Mouse (Mus musculus) CH12.LX (cell line): ENCODE data around the gene Msantd2. TPM values are rescaled to one million over a fixed set of nuclear protein-coding genes. Genes with fewer than 3 reads are reported as not detected.
A peak's percentile ranks its signal among the peaks of the same experiment; 100 is the strongest.

Source experiments
- DNase-seq: peaks from one replicate; pipeline ENCODE4 v3.0.0-alpha.2; 2013; ENCODE audit errors: extremely low read depth
- H3K27ac ChIP-seq: 2 replicates; pipeline ENCODE4 v1.5.1; 2012; ENCODE audit warnings: low read depth, mild to moderate bottlenecking, control low read depth, moderate library complexity; ENCODE audit not compliant: insufficient read depth
- H3K27me3 ChIP-seq: replicated peaks from 2 replicates; pipeline ENCODE3; 2012; ENCODE audit warnings: inconsistent platforms
- H3K36me3 ChIP-seq, 2 experiments: replicated peaks in 1 of 2; 2 replicates each; pipeline versions ENCODE3 to v1.6.1; 2012; ENCODE audit warnings: inconsistent platforms in 1 of 2, low read length in 1 of 2, mild to moderate bottlenecking in 1 of 2, mixed read lengths in 1 of 2, moderate library complexity in 1 of 2; ENCODE audit not compliant: control insufficient read depth in 1 of 2, insufficient read depth in 1 of 2
- H3K4me1 ChIP-seq, 2 experiments: 2 replicates each; pipeline ENCODE4 v1.6.1; 2012; ENCODE audit warnings: inconsistent platforms in 1 of 2, moderate library complexity in 1 of 2; ENCODE audit not compliant: insufficient read depth in 2 of 2, control insufficient read depth in 1 of 2
- H3K4me2 ChIP-seq: 2 replicates; pipeline ENCODE4 v1.6.1; 2012; ENCODE audit warnings: low read depth, mild to moderate bottlenecking, control low read depth; ENCODE audit not compliant: poor library complexity, insufficient read depth, severe bottlenecking
- H3K4me3 ChIP-seq, 3 experiments: fragments of 150-350 bp in 1 of 3; sonication (generic) in 1 of 3; replicated peaks in 1 of 3; 2 replicates each; pipeline versions ENCODE3 to v1.5.1; 2011 to 2012; ENCODE audit warnings: low read depth in 2 of 3, low read length in 2 of 3, mild to moderate bottlenecking in 2 of 3, moderate library complexity in 2 of 3, control low read depth in 1 of 3, improper control_type of control experiment in 1 of 3, inconsistent platforms in 1 of 3, mixed read lengths in 1 of 3; ENCODE audit not compliant: poor library complexity in 1 of 3
- H3K79me2 ChIP-seq: replicated peaks from 2 replicates; pipeline ENCODE4 v1.6.1; 2012; ENCODE audit warnings: mild to moderate bottlenecking, moderate library complexity; ENCODE audit not compliant: control insufficient read depth, poor library complexity, insufficient read depth, severe bottlenecking; ENCODE audit errors: extremely low read depth
- H3K9ac ChIP-seq: 2 replicates; pipeline ENCODE4 v1.6.1; 2012; ENCODE audit warnings: low read depth, mild to moderate bottlenecking, control low read depth, moderate library complexity; ENCODE audit not compliant: insufficient read depth
- H3K9me3 ChIP-seq: replicated peaks from 2 replicates; pipeline ENCODE3; 2012; ENCODE audit warnings: low read length, inconsistent platforms, mixed read lengths
- CTCF ChIP-seq, 2 experiments: IDR thresholded peaks in 1 of 2; conservative IDR thresholded peaks in 1 of 2; 2 replicates each; pipeline ENCODE4 v1.5.1; 2011 to 2012; ENCODE audit warnings: low read depth in 2 of 2, low read length in 2 of 2, improper control_type of control experiment in 1 of 2, inconsistent platforms in 1 of 2, mild to moderate bottlenecking in 1 of 2, moderate library complexity in 1 of 2
- ELF1 ChIP-seq: IDR thresholded peaks from 2 replicates; pipeline ENCODE4 v1.6.1; 2014; ENCODE audit warnings: low read depth, mild to moderate bottlenecking, inconsistent platforms, low read length, improper control_type of control experiment
- GABPA ChIP-seq: IDR thresholded peaks from 2 replicates; pipeline ENCODE4 v1.6.1; 2012; ENCODE audit warnings: low read depth, low read length, improper control_type of control experiment, inconsistent platforms; ENCODE audit not compliant: insufficient replicate concordance
- NRF1 ChIP-seq: IDR thresholded peaks from 2 replicates; pipeline ENCODE4 v1.6.1; 2014; ENCODE audit warnings: low read depth, mild to moderate bottlenecking, inconsistent platforms, low read length, improper control_type of control experiment, moderate library complexity
- POLR2A ChIP-seq: IDR thresholded peaks from 2 replicates; pipeline ENCODE4 v1.6.1; 2011; ENCODE audit warnings: low read depth, mild to moderate bottlenecking, improper control_type of control experiment, low read length
- RAD21 ChIP-seq: IDR thresholded peaks from 2 replicates; pipeline ENCODE4 v1.6.1; 2011; ENCODE audit warnings: low read depth, mild to moderate bottlenecking, low read length, improper control_type of control experiment, moderate library complexity
- SMC3 ChIP-seq: IDR thresholded peaks from 2 replicates; pipeline ENCODE4 v1.6.1; 2011; ENCODE audit warnings: low read depth, low read length, improper control_type of control experiment
- TCF12 ChIP-seq: IDR thresholded peaks from 2 replicates; pipeline ENCODE4 v1.6.1; 2014; ENCODE audit warnings: low read depth, mild to moderate bottlenecking, inconsistent platforms, low read length, improper control_type of control experiment
- ZKSCAN1 ChIP-seq: IDR thresholded peaks from 2 replicates; pipeline ENCODE4 v1.6.1; 2012; ENCODE audit warnings: low read depth, inconsistent platforms, low read length, improper control_type of control experiment, borderline replicate concordance
- dilution Hi-C: fragments of 300-500 bp; cut with MboI; formaldehyde crosslinking; loops from 2 replicates; pipeline ENCODE4 v1.14.3; 2020; ENCODE audit warnings: low sequenced_read_pairs; ENCODE audit not compliant: extremely low pct_unique_long_range_greater_than_20kb, extremely low pct_ligation_motif_present
- in situ Hi-C: fragments of 300-500 bp; cut with MboI; formaldehyde crosslinking; loops from 3 replicates; pipeline ENCODE4 v1.14.3; 2019; ENCODE audit warnings: low sequenced_read_pairs, low pct_ligation_motif_present, low pct_unique_long_range_greater_than_20kb, mixed read lengths
- polyA plus RNA-seq: library from polyadenylated mRNA; unstranded; fragments of >175 nt; gene quantifications from 2 replicates; pipeline ENCODE4 v1.2.1, GENCODE M21; 2012; ENCODE audit warnings: low read depth; ENCODE audit not compliant: insufficient read length
- total RNA-seq, 2 experiments: library from RNA; depleted of rRNA; stranded (reverse); fragments of 300-350 nt in 1 of 2; fragments of >200 nt in 1 of 2; gene quantifications; 2 replicates each; pipeline ENCODE4 v1.2.3; 2012 to 2014

Gene Msantd2
- total and polyA plus RNA-seq, 3 experiments: 11.9 to 16.8 (median 13.8) TPM

GRCm38 (mm10) chr9:37526443-37527395 lies 37.6 kb downstream of the Msantd2 start:
- in situ Hi-C loops: no loop called here

GRCm38 (mm10) chr9:37527396-37528224 lies 38.5 kb downstream of the Msantd2 start, which contains the start of gene Esam:
Gene Esam, plus strand, starts transcription at chr9:37528078.
- DNase-seq: no peak
- H3K4me3 ChIP-seq: no peak within 1 kb of the TSS
- in situ Hi-C loops (no loop called here), dilution Hi-C loops (no loop called here)
- no peak within 1 kb of the TSS for H3K27ac ChIP-seq
- no peak within 1 kb of the TSS for H3K9ac ChIP-seq
- peaks cover 4 to 21% of the 10 kb centered on the region in 2 experiments for H3K36me3 ChIP-seq
- H3K4me2 ChIP-seq: no peak within 1 kb of the TSS
- TF ChIP-seq RAD21 (no peak), NRF1 (no peak)
- no peaks in the 10 kb centered on the region for H3K9me3 ChIP-seq
- no peaks in the 10 kb centered on the region for H3K79me2 ChIP-seq
- peaks cover 14 to 38% of the 10 kb centered on the region in 2 experiments for H3K4me1 ChIP-seq
- no peaks in the 10 kb centered on the region for H3K27me3 ChIP-seq

More at GRCm38 (mm10) chr9:37526443-37527395, 37.6 kb downstream of the Msantd2 start:
- Histone ChIP-seq H3K79me2 (no peaks in the 10 kb centered on the region), H3K4me3 (no peak overlapping the region), H3K4me1 (peaks cover 14 to 35% of the 10 kb centered on the region in 2 experiments), H3K4me2 (no peak overlapping the region), H3K27me3 (no peaks in the 10 kb centered on the region), H3K27ac (no peak overlapping the region), H3K36me3 (peaks cover 4 to 24% of the 10 kb centered on the region in 2 experiments), H3K9me3 (no peaks in the 10 kb centered on the region), H3K9ac (no peak overlapping the region)
- dilution Hi-C loops: no loop called here
- DNase-seq: no peak
- TF ChIP-seq SMC3: peak; percentile 15; the same call in 1 of the 2 replicates
- no peak for TF ChIP-seq RAD21
- TF ChIP-seq GABPA: no peak
- TF ChIP-seq ZKSCAN1: no peak
- no peak for TF ChIP-seq TCF12
- no peak for TF ChIP-seq POLR2A
- TF ChIP-seq NRF1: no peak
- TF ChIP-seq CTCF (conservative IDR thresholded peaks at IDR 0.05 in 1 of 2, IDR thresholded peaks at IDR 0.05 in 1 of 2; ENCODE audit: low read depth in 2 of 2, low read length in 2 of 2): peak in 1 of 2 experiments; percentile 19; a peak in 1 of 4 replicates
- no peak for TF ChIP-seq ELF1
